Mouse (Mus musculus) megakaryocyte-erythroid progenitor cell, adult 5-6 weeks (primary cell): ENCODE data around the gene Thbs4. TPM values are rescaled to one million over a fixed set of nuclear protein-coding genes. Genes with fewer than 3 reads are reported as not detected.
"Not testable (repeated sequence)": the region's sequence is repeated elsewhere in the genome, so short reads cannot be mapped to it uniquely, and the experiment has no call there.

Source experiments
- ATAC-seq: replicated peaks from 2 replicates; pipeline ENCODE4 v1.8.0; 2016; ENCODE audit warnings: mild to moderate bottlenecking, inconsistent platforms; ENCODE audit not compliant: severe bottlenecking, poor library complexity, low FRiP score, low TSS enrichment
- total RNA-seq, 2 experiments: library from RNA; stranded (forward) in 1 of 2; stranded (reverse) in 1 of 2; fragments of 200-1000, 215-1000 nt in 1 of 2; fragments of >200 nt in 1 of 2; fragmentation: Nextera tagmentation in 1 of 2; gene quantifications; 2 replicates each; pipeline ENCODE4 v1.2.3; 2014 to 2017

Thbs4 gene
- not detected in 2 replicates for total RNA-seq (2014; fragmentation: Nextera tagmentation)
- not detected in 2 replicates for total RNA-seq (2017)

GRCm38 (mm10) chr13:92794462-92795214, at the start of gene Thbs4:
Gene Thbs4 (minus strand): TSS chr13:92794818.
- ATAC-seq: no peak

- ATAC-seq: no peak
Measured at GRCm38 (mm10) chr13:92833162-92833561, 38.5 kb upstream of the Thbs4 start.

- no peak for ATAC-seq
Measured at GRCm38 (mm10) chr13:92828820-92829219, 34.2 kb upstream of the Thbs4 start.

- ATAC-seq: no peak
Measured at GRCm38 (mm10) chr13:92817357-92817756, 22.7 kb upstream of the Thbs4 start.

GRCm38 (mm10) chr13:92816329-92816728, 21.7 kb upstream of the Thbs4 start:
- ATAC-seq: no peak

- not testable (repeated sequence) for ATAC-seq
Measured at GRCm38 (mm10) chr13:92810592-92810991, 16.0 kb upstream of the Thbs4 start.

GRCm38 (mm10) chr13:92807849-92808248, 13.2 kb upstream of the Thbs4 start:
- no peak for ATAC-seq

GRCm38 (mm10) chr13:92806785-92807184, 12.2 kb upstream of the Thbs4 start:
- no peak for ATAC-seq

- ATAC-seq: no peak
Measured at GRCm38 (mm10) chr13:92799306-92799925, 4.8 kb upstream of the Thbs4 start.

GRCm38 (mm10) chr13:92798830-92799229, 4.2 kb upstream of the Thbs4 start:
- ATAC-seq: no peak

- ATAC-seq: no peak
Measured at GRCm38 (mm10) chr13:92793636-92794035, 982 bp downstream of the Thbs4 start.

GRCm38 (mm10) chr13:92791474-92791873, 3.1 kb downstream of the Thbs4 start:
- no peak for ATAC-seq

GRCm38 (mm10) chr13:92784311-92784710, 10.3 kb downstream of the Thbs4 start:
- ATAC-seq: no peak

- no peak for ATAC-seq
Measured at GRCm38 (mm10) chr13:92783551-92783950, 11.1 kb downstream of the Thbs4 start.

GRCm38 (mm10) chr13:92780927-92781326, 13.7 kb downstream of the Thbs4 start:
- ATAC-seq: no peak

- ATAC-seq: no peak
Measured at GRCm38 (mm10) chr13:92780076-92780475, 14.5 kb downstream of the Thbs4 start.

GRCm38 (mm10) chr13:92778642-92779041, 16.0 kb downstream of the Thbs4 start:
- no peak for ATAC-seq

- ATAC-seq: no peak
Measured at GRCm38 (mm10) chr13:92775916-92776315, 18.7 kb downstream of the Thbs4 start.

- ATAC-seq: no peak
Measured at GRCm38 (mm10) chr13:92774887-92775286, 19.7 kb downstream of the Thbs4 start.

- no peak for ATAC-seq
Measured at GRCm38 (mm10) chr13:92772500-92772899, 22.1 kb downstream of the Thbs4 start.

GRCm38 (mm10) chr13:92771566-92771965, 23.1 kb downstream of the Thbs4 start:
- no peak for ATAC-seq
